Mouse (Mus musculus) midbrain, postnatal 0 days (tissue): ENCODE data around the gene Cd69. TPM values are rescaled to one million over a fixed set of nuclear protein-coding genes. Genes with fewer than 3 reads are reported as not detected.

ENCODE experiments used
- ATAC-seq: fragments of 200-750 bp; cut with Nextera tagmentation; 2 replicates; pipeline ENCODE4 v1.8.0; 2017; ENCODE audit warnings: moderate number of reproducible peaks, mild to moderate bottlenecking, moderate TSS enrichment, moderate library complexity; ENCODE audit not compliant: low FRiP score
- DNase-seq: peaks from one replicate; pipeline ENCODE4 v3.0.0-alpha.2; 2015; ENCODE audit warnings: low spot score
- H3K27ac ChIP-seq: fragments of 300-500 bp; sonication (generic); 2 replicates; pipeline ENCODE4 v1.5.1; 2014; ENCODE audit warnings: low read depth, mild to moderate bottlenecking, low read length, mixed read lengths
- H3K27me3 ChIP-seq: fragments of 300-500 bp; sonication (generic); 2 replicates; pipeline ENCODE4 v1.6.1; 2014; ENCODE audit warnings: low read length, control low read depth, mixed read lengths; ENCODE audit not compliant: insufficient read depth
- H3K36me3 ChIP-seq: fragments of 300-500 bp; sonication (generic); 2 replicates; pipeline ENCODE4 v1.6.1; 2014; ENCODE audit warnings: low read length, control low read depth, mixed read lengths; ENCODE audit not compliant: insufficient read depth
- H3K4me1 ChIP-seq: fragments of 300-500 bp; sonication (generic); 2 replicates; pipeline ENCODE4 v1.6.1; 2014; ENCODE audit warnings: mild to moderate bottlenecking, control low read depth, antibody characterized with exemption, low read length, mixed read lengths; ENCODE audit not compliant: insufficient read depth
- H3K4me2 ChIP-seq: fragments of 300-500 bp; sonication (generic); 2 replicates; pipeline ENCODE4 v1.6.1; 2014; ENCODE audit warnings: low read depth, mild to moderate bottlenecking, low read length, mixed read lengths; ENCODE audit not compliant: poor library complexity, severe bottlenecking
- H3K4me3 ChIP-seq: fragments of 300-500 bp; sonication (generic); 2 replicates; pipeline ENCODE4 v1.5.1; 2014; ENCODE audit warnings: low read depth, mild to moderate bottlenecking, low read length, moderate library complexity
- H3K9ac ChIP-seq: fragments of 300-500 bp; sonication (generic); replicated peaks from 2 replicates; pipeline ENCODE4 v1.6.1; 2014; ENCODE audit warnings: mild to moderate bottlenecking, low read length, moderate library complexity, mixed read lengths; ENCODE audit not compliant: poor library complexity, severe bottlenecking
- H3K9me3 ChIP-seq: fragments of 300-500 bp; sonication (generic); 2 replicates; pipeline ENCODE4 v1.6.1; 2016; ENCODE audit warnings: low read length, control low read depth
- CTCF ChIP-seq: IDR thresholded peaks from 2 replicates; pipeline ENCODE4 v1.5.1; 2016; ENCODE audit warnings: antibody characterized with exemption, mild to moderate bottlenecking
- WGBS: fragments of 180-500 bp; shearing (Covaris S2); extraction: QIAGEN DNeasy Blood & Tissue Kit; methylation state at CpG from one replicate; pipeline ENCODE4 v1.1.7; 2014; 5-methylcytosine and 5-hydroxymethylcytosine counted together
- polyA plus RNA-seq: library from polyadenylated mRNA; unstranded; fragments of >200 nt; fragmentation: Nextera tagmentation; extraction: Ambion mirVana; gene quantifications from 2 replicates; pipeline ENCODE4 v1.2.1, GENCODE M21; 2015
- total RNA-seq: library from RNA; depleted of rRNA; stranded (reverse); fragments of >200 nt; gene quantifications from 2 replicates; pipeline ENCODE4 v1.2.3, GENCODE M21; 2014; rRNA removed

Gene Cd69
- total RNA-seq (not detected in 2 replicates), polyA plus RNA-seq (not detected in 2 replicates)

DNA sequence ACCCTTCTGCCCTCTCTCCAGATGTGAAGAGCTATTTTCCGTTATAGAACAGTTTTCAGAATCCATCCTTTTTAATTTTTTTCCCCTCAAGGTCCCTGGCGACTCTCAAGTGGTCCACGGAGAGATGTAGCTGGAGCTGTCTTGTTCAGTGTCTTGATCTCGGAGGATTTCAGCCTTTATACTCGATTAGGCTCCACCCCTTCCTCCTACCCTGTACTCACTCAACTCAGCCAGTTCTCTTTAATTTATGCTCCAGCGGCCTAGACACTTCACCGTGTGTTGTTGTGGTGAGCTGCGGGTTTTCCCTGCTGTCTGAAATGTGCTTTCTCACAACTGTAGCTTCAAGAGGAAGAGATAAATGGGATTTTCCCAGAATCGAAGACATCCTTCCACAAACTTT is at the start of gene Cd69:
TSS of gene Cd69 (minus strand) at position 217 of the 400 bp plus-strand sequence.
- Histone ChIP-seq H3K27me3 (no peaks in the 10 kb centered on the region), H3K9me3 (no peaks in the 10 kb centered on the region), H3K4me2 (no peak within 1 kb of the TSS), H3K4me1 (no peaks in the 10 kb centered on the region), H3K27ac (no peak within 1 kb of the TSS), H3K9ac (no peak within 1 kb of the TSS), H3K36me3 (no peaks in the 10 kb centered on the region), H3K4me3 (no peak within 1 kb of the TSS)
- WGBS, result 71% methylated on average over 9 of the region's 9 CpGs
- ATAC-seq (no peak), DNase-seq (no peak)
- no peak for TF ChIP-seq CTCF

DNA sequence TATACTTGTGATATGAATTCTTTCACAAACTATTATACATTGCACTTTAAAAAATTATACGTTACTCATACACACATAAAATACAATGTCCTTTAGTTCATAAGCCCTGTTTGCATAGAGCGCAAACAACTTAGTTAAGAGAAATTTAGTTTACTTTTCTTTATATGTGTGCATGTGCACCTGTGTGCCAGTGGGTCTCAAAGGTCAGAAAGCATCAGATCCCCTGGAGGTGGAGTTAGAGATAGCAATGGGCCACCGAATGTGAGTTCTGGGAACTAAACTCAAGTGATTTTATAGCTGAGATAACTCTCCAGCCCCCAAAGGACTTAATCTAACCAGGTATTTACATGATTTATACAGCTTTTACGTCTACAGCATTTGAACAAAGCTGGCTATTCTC is 44.1 kb upstream of the Cd69 start:
- 79% methylated on average over 4 of the region's 4 CpGs for WGBS
- Histone ChIP-seq H3K9ac (no peak overlapping the region), H3K4me1 (no peaks in the 10 kb centered on the region), H3K4me3 (no peak overlapping the region), H3K27ac (no peak overlapping the region), H3K4me2 (no peak overlapping the region), H3K36me3 (no peaks in the 10 kb centered on the region), H3K27me3 (no peaks in the 10 kb centered on the region), H3K9me3 (no peaks in the 10 kb centered on the region)
- DNase-seq (no peak), ATAC-seq (no peak)
- TF ChIP-seq CTCF, result no peak

DNA sequence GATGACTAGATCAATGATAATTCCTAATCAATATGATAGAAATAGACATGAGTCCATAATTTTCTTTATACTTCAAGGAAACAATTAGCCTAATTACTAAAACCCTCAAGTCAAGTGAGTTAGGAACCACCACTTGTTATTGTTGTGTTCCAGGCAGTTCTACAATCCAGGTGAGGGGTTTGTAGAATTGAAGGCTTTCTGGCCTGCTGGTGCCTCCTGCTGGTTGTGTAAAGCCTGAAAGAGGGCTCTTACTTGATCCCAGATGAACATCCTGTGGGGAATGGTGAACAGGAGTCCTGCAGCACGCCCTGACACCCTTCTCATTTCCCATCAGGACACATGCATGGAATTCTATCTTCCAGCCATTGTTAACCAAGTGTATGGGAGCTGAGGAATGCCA is 43.2 kb upstream of the Cd69 start:
- no peaks in the 10 kb centered on the region for H3K27me3 ChIP-seq
- H3K9me3 ChIP-seq, result no peaks in the 10 kb centered on the region
- H3K4me3 ChIP-seq, result no peak overlapping the region
- ATAC-seq (no peak), DNase-seq (no peak)
- no peaks in the 10 kb centered on the region for H3K4me1 ChIP-seq
- WGBS, result 54% methylated on average over 1 of the region's 1 CpGs
- H3K36me3 ChIP-seq, result no peaks in the 10 kb centered on the region
- TF ChIP-seq CTCF, result no peak
- no peak overlapping the region for H3K9ac ChIP-seq
- H3K4me2 ChIP-seq, result no peak overlapping the region
- no peak overlapping the region for H3K27ac ChIP-seq

DNA sequence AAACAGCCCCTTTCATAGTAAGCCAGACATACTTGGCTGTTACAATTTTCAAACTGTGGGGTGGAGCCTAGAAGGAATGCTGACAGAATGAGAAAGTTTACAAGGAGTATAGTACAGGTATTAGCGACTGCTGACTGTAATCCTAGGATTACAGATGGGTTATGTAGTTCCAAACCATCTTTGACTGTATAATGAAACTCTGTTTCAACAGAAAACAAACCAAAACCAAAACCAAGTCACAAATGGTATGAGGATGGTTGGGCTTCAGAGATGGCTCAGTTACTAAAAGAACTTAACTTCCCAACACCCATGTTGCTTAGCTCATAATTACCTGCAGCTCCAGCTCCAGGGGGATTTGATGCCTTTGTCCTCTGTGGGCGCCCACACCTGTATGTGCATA is 41.2 kb upstream of the Cd69 start:
- H3K4me2 ChIP-seq, result no peak overlapping the region
- H3K4me1 ChIP-seq, result no peaks in the 10 kb centered on the region
- no peak overlapping the region for H3K27ac ChIP-seq
- no peak for TF ChIP-seq CTCF
- no peak overlapping the region for H3K9ac ChIP-seq
- ATAC-seq (no peak), DNase-seq (no peak)
- no peaks in the 10 kb centered on the region for H3K36me3 ChIP-seq
- no peaks in the 10 kb centered on the region for H3K9me3 ChIP-seq
- 67% methylated on average over 2 of the region's 2 CpGs for WGBS
- H3K4me3 ChIP-seq, result no peak overlapping the region
- no peaks in the 10 kb centered on the region for H3K27me3 ChIP-seq

DNA sequence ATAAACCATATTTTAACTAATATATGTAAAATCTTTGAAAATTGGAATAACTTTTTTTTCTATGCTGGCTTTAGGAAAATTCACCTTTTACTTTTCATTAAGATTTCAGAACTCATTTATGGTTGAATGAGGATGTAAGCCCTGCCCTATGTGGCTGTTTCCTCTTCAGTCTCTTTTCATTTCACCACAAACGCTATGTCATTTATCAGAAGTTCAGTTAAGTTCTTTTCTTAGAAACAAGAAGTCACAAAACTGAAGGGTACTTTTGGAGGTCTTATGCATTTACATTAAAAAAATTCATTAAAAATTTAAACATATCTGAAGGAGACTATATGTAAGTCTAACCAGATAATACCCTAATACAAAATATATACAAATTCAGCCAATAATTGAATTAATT is 40.5 kb upstream of the Cd69 start:
- DNase-seq, result no peak
- H3K9ac ChIP-seq, result no peak overlapping the region
- no peak overlapping the region for H3K4me3 ChIP-seq
- no peak overlapping the region for H3K4me2 ChIP-seq
- H3K4me1 ChIP-seq, result no peaks in the 10 kb centered on the region
- no peak for TF ChIP-seq CTCF
- H3K9me3 ChIP-seq, result no peaks in the 10 kb centered on the region
- 84% methylated on average over 1 of the region's 1 CpGs for WGBS
- H3K36me3 ChIP-seq, result no peaks in the 10 kb centered on the region
- no peaks in the 10 kb centered on the region for H3K27me3 ChIP-seq
- ATAC-seq, result no peak
- H3K27ac ChIP-seq, result no peak overlapping the region

DNA sequence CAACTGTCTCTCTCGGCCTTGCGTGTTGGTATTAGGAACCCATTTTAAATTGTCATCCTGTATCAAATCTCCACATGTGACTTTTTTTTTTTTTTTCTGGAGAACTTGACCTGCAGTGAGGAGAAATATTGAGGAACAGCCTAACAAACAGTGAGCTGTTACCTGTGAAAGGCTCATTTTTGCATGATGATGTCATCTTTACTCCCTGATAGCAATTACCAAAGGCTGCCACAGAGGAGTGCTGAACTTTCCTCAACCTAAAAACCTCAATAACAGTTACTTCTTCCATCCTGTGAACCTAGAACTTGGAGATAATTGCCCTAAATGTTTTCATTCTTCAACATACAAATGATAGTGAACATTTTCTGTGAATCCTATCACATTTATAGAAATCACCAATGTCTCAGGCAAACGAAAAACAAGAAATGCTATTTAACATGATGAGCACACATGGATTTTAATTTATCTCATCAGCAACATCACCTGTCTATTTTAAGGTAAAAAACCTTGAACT is 39.5 kb upstream of the Cd69 start:
- no peak overlapping the region for H3K4me2 ChIP-seq
- 88% methylated on average over 3 of the region's 3 CpGs for WGBS
- H3K4me3 ChIP-seq, result no peak overlapping the region
- H3K27me3 ChIP-seq, result no peaks in the 10 kb centered on the region
- no peaks in the 10 kb centered on the region for H3K36me3 ChIP-seq
- ATAC-seq (no peak), DNase-seq (no peak)
- TF ChIP-seq CTCF, result no peak
- H3K9ac ChIP-seq, result no peak overlapping the region
- H3K9me3 ChIP-seq, result no peaks in the 10 kb centered on the region
- H3K27ac ChIP-seq, result no peak overlapping the region
- H3K4me1 ChIP-seq, result no peaks in the 10 kb centered on the region
